Mouse (Mus musculus) erythroblast, embryonic 14.5 days (primary cell): Measurements from ENCODE around the gene Ptprd.

Experiments
- GATA1 ChIP-seq: IDR thresholded peaks from 2 replicates; pipeline ENCODE4 v1.6.1; 2012; ENCODE audit warnings: low read length, inconsistent platforms, mixed read lengths
- TAL1 ChIP-seq: IDR thresholded peaks from 3 replicates; pipeline ENCODE4 v1.6.1; 2012; ENCODE audit warnings: low read length, inconsistent platforms, mixed read lengths

DNA sequence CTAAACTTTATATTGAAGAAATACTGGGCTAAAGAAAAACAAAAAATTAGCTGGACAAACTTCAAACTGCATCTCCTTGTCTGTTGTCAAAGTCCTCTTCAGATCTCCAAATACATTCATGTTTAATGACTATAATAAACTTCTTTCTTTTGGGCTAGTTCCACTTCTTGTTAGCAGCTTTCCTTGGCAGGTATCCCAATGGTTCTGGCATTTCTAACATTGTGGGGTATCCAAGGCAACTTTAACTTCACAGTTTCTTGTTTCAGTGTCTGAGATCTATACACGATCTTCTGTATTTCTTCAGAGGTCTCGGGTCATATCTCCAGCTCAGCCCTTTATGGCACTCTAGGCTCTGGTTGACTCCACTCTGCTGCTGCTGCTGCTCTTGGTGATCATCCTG lies 434.5 kb downstream of the Ptprd start:
- TF ChIP-seq GATA1, result no peak
- no peak for TF ChIP-seq TAL1
